Mouse (Mus musculus) embryonic facial prominence, embryonic 14.5 days (tissue): ENCODE data around the gene Pak4. TPM values are rescaled to one million over a fixed set of nuclear protein-coding genes. Genes with fewer than 3 reads are reported as not detected.

Experiments
- ATAC-seq: fragments of 200-750 bp; cut with Nextera tagmentation; 2 replicates; pipeline ENCODE4 v1.8.0; 2017; ENCODE audit warnings: low read depth, moderate number of reproducible peaks, moderate TSS enrichment
- DNase-seq: peaks from one replicate; pipeline ENCODE4 v3.0.0-alpha.2; 2015; ENCODE audit warnings: low spot score
- H3K27ac ChIP-seq: fragments of 300-500 bp; sonication (generic); replicated peaks from 2 replicates; pipeline ENCODE4 v1.5.1; 2014; ENCODE audit warnings: low read depth, mild to moderate bottlenecking, low read length, moderate library complexity
- H3K27me3 ChIP-seq: fragments of 300-500 bp; sonication (generic); replicated peaks from 2 replicates; pipeline ENCODE4 v1.6.1; 2014; ENCODE audit warnings: low read length; ENCODE audit not compliant: control insufficient read depth, insufficient read depth
- H3K36me3 ChIP-seq: fragments of 300-500 bp; sonication (generic); 2 replicates; pipeline ENCODE4 v1.6.1; 2014; ENCODE audit warnings: low read length, mixed read lengths; ENCODE audit not compliant: control insufficient read depth, insufficient read depth
- H3K4me1 ChIP-seq: fragments of 300-500 bp; sonication (generic); 2 replicates; pipeline ENCODE4 v1.6.1; 2014; ENCODE audit warnings: antibody characterized with exemption, low read length; ENCODE audit not compliant: control insufficient read depth, insufficient read depth
- H3K4me2 ChIP-seq: fragments of 300-500 bp; sonication (generic); 2 replicates; pipeline ENCODE4 v1.6.1; 2014; ENCODE audit warnings: low read depth, mild to moderate bottlenecking, low read length, moderate library complexity, mixed read lengths
- H3K4me3 ChIP-seq: fragments of 300-500 bp; sonication (generic); 2 replicates; pipeline ENCODE4 v1.5.1; 2014; ENCODE audit warnings: low read depth, mild to moderate bottlenecking, low read length
- H3K9ac ChIP-seq: fragments of 300-500 bp; sonication (generic); 2 replicates; pipeline ENCODE4 v1.6.1; 2014; ENCODE audit warnings: low read depth, mild to moderate bottlenecking, low read length, moderate library complexity, mixed read lengths
- H3K9me3 ChIP-seq: fragments of 300-500 bp; sonication (generic); 2 replicates; pipeline ENCODE4 v1.6.1; 2016; ENCODE audit warnings: low read length; ENCODE audit not compliant: control insufficient read depth
- WGBS: fragments of 180-500 bp; shearing (Covaris S2); extraction: QIAGEN DNeasy Blood & Tissue Kit; methylation state at CpG from one replicate; pipeline ENCODE4 v1.1.7; 2014; 5-methylcytosine and 5-hydroxymethylcytosine counted together
- polyA plus RNA-seq: library from polyadenylated mRNA; unstranded; fragments of >200 nt; fragmentation: Nextera tagmentation; extraction: Ambion mirVana; gene quantifications from 2 replicates; pipeline ENCODE4 v1.2.1, GENCODE M21; 2014

The Pak4 gene
- polyA plus RNA-seq, 1 experiment from 2014 or later, result 20.7 TPM

DNA sequence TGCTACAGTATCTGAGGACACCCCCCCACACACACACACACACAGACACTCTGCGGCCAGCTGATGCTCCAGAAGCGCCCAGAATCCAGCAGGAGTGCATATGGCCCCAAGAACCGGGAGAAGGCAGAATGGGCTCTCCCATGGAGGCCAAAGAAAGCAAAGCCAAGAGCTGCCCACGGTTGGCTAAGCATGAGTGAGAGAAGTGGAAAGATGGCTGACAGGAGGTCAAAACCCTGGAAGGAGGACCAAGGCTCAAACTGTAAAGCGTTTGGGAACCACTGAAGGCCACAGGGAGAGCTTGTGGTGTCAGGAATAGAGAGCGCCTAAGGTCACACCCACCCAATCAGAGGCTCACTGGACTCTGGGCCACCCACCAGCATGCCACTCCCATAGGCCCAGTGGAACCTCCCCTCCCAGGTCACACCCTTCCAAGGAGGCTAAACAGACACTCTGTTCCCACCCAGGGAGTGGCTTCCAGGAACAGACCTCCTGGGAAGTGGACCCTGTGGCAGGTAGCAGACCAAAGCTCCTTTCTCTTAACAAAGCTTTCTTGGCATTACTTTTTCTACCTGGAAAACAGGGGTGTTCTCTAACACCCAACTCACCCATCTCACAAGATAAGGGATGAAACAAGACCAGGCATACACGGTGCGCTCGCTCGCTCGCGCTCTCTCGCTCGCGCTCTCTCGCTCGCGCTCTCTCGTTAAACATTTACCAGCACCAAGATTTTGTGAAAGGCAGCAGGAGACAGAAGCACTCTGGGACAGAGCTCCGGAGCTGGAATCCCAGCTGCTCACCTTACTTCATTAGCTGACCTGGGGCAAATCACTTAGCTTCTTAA, 1.3 kb downstream of the Pak4 start:
- WGBS, result 37% methylated on average over 19 of the region's 20 CpGs
- H3K9me3 ChIP-seq, result no peaks in the 10 kb centered on the region
- H3K4me3 ChIP-seq, result peak overlapping the region; percentile 71
- peaks cover 23% of the 10 kb centered on the region for H3K4me1 ChIP-seq
- H3K27me3 ChIP-seq, result no peaks in the 10 kb centered on the region
- peak overlapping the region; percentile 86 for H3K27ac ChIP-seq
- peak; percentile 32 for DNase-seq
- H3K4me2 ChIP-seq, result peak overlapping the region; percentile 89
- no peak for ATAC-seq
- peak overlapping the region; percentile 77 for H3K9ac ChIP-seq
- H3K36me3 ChIP-seq, result peaks cover 3% of the 10 kb centered on the region; the same call in 1 of the 2 replicates

DNA sequence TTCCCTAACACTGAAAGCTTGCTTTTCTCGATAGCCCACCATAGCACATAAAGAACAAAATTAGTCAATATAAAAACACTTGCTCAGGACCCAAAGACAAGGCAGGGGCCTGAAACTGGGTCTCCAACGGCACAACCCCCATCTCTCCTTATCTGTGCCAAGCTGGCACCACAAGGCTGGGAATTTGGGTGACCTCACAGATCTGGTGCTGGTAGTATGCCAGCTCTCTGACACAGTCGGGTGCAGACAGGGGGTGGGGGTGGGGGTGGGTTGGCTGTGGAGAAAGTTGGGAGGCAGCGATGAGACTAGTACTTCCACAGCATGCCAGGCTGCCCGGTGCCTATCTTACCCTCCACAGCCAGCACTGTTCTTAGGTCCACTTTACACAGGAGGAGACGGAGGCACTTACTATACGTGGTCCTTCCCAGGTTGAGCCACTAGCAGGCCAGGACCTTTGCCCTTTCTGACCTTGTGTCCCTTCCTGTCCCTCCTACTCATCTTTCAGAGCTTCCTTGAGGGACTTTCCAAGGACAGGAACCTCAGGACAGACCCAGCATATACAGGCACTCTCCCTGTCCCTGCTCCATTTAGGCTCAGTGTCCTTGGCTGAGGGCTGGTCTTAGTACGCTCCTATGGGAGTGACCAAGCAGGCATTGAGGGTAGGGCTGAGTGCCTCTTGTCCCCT, 2.1 kb downstream of the Pak4 start:
- Histone ChIP-seq H3K9me3 (no peaks in the 10 kb centered on the region), H3K36me3 (peaks cover 3% of the 10 kb centered on the region; the same call in 1 of the 2 replicates), H3K9ac (no peak overlapping the region), H3K4me2 (peak overlapping the region; percentile 89), H3K27me3 (no peaks in the 10 kb centered on the region), H3K4me1 (peaks cover 23% of the 10 kb centered on the region), H3K4me3 (no peak overlapping the region; the same call in 1 of the 2 replicates), H3K27ac (no peak overlapping the region)
- ATAC-seq, result no peak
- DNase-seq, result no peak
- 78% methylated on average over 8 of the region's 8 CpGs for WGBS

DNA sequence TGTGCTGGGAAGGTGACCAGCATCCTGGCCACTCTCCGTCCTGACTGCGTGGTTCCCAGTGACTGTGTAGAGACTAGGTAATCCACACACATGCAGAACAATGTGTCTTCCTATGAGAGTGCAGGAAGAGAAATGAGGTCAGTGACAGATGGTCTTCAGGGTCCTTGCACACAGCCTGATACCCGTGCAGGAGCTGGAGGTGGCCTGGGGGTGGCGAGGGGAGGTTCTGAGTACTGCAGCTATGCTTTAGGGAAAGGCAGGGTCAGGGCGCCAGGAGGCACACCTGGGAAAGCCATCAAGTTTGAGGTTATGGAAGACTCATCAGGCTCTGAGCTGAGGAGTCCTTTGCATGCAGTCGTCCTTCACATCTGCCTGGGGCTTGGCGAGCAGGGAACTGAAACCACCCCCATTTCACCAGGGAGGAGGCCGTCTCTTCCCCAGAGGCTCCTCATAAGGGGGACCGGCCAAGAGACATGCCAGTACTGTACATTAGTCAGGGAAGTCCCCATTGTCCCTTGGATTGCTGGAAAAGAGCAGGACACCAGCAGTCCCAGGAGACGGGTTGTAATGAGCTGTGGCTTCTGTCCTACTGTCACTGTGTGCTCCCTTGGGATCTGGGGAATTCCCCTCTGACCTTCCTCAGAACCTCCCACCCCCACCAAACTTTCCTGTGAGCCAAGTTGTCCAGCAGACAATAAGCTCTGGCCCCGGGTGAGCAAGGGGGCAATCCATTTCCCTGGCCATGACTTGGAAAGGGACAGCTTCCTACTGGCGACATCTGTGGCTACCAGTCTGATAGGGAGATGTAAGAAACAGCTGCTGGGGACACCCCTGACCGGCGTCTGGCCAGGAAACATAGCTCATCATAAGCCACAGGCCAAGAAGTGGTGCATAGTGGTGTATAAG, 4.5 kb downstream of the Pak4 start:
- DNase-seq, result no peak
- H3K4me3 ChIP-seq, result no peak overlapping the region
- 43% methylated on average over 13 of the region's 14 CpGs for WGBS
- no peak overlapping the region for H3K9ac ChIP-seq
- no peak overlapping the region for H3K4me2 ChIP-seq
- H3K27ac ChIP-seq, result no peak overlapping the region
- no peak for ATAC-seq
- H3K4me1 ChIP-seq, result peaks cover 29% of the 10 kb centered on the region
- H3K9me3 ChIP-seq, result no peaks in the 10 kb centered on the region
- peaks cover 3% of the 10 kb centered on the region; the same call in 1 of the 2 replicates for H3K36me3 ChIP-seq
- no peaks in the 10 kb centered on the region for H3K27me3 ChIP-seq

DNA sequence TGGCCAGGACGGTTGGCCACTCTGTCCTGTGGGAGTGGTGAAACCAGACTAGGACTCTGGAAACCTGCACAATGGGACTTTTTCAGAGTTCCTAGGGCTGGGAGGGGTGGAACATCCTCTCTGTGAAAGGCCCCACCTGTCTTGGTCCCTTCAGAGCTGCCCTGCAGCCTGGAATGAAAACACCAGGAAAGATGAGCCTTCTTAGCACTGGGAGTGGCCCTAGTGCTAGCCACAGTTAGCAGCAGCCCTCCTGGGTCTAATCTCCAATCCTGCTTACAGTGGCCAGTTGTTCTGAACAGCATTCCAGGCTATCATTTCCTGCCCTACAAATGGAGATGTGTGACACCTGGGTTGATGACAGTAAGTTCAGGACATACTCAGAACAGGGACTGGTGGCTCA, 6.1 kb downstream of the Pak4 start:
- Histone ChIP-seq H3K27me3 (no peaks in the 10 kb centered on the region), H3K9me3 (no peaks in the 10 kb centered on the region), H3K4me1 (peaks cover 39% of the 10 kb centered on the region), H3K9ac (no peak overlapping the region), H3K4me3 (no peak overlapping the region), H3K4me2 (no peak overlapping the region), H3K27ac (no peak overlapping the region), H3K36me3 (peaks cover 3% of the 10 kb centered on the region; the same call in 1 of the 2 replicates)
- ATAC-seq (no peak), DNase-seq (no peak)
- 36% methylated on average over 1 of the region's 1 CpGs for WGBS

DNA sequence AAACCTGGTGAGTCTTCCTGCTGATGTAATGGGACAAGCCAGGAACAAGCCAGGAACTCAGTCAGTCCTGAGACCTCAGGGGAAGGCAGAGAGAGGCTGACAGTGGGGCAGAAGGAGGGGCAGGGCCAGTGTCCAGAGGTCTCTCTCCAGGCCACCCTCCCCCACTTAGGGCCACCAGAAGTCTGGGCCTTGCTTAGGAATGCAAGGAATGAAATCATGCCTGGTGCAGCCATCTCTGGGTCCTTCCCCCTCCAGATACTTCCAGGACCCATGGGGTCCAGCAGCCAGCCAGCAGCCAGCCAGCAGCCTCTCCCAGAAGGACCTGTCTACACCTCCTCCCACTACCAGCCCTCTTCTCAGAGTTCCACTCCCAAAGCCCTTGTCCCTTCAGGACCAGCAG, 10.3 kb downstream of the Pak4 start:
- DNase-seq (no peak), ATAC-seq (0 out of 2 replicates have a peak, but pooled peaks have one; percentile 10)
- Histone ChIP-seq H3K4me3 (no peak overlapping the region), H3K27ac (peak overlapping the region; percentile 5; the same call in 1 of the 2 replicates), H3K36me3 (0 out of 2 replicates have a peak, but pooled peaks cover 2% of the 10 kb centered on the region), H3K4me1 (peaks cover 38% of the 10 kb centered on the region), H3K4me2 (no peak overlapping the region), H3K9ac (peak overlapping the region; percentile 5; the same call in 1 of the 2 replicates), H3K9me3 (no peaks in the 10 kb centered on the region), H3K27me3 (no peaks in the 10 kb centered on the region)

DNA sequence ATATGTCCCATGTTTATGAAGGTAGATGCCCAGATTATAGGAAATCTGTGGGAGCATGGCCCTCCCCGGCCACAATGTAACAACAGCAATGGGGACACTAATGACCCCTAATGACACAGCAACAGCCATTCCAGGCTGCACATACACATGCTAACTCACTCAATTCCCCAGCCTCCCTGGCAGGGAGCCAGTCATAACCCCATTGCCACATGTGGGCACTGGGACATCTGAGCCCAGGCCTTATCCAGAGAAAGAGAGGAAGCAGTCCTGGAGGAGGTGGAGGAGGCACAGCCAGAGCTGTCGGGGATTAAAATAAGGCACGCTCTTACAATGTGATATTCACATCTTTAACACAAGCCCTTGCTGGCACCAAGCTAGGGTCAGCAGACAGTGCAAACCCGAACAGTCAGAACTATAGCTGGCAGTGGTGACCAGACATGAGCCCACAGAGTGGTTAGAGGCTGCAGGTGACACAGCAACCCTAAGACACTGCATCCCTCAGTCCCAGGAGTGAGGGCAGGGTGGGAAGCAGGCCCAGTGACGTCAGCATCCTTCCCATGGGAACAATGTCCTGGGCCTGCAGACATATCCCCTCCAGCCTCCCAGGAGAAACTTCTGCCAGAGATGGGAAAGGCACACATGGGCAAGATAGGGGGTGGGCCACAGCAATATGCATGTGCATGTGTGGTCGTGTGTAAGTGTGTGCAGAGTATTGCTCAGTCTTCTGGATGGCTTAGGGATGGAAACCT, 11.1 kb downstream of the Pak4 start:
- 45% methylated on average over 6 of the region's 6 CpGs for WGBS
- Histone ChIP-seq H3K4me2 (0 out of 2 replicates have a peak overlapping the region, but pooled peaks have one; percentile 16), H3K27me3 (no peaks in the 10 kb centered on the region), H3K9me3 (no peaks in the 10 kb centered on the region), H3K27ac (no peak overlapping the region), H3K36me3 (0 out of 2 replicates have a peak, but pooled peaks cover 2% of the 10 kb centered on the region), H3K4me3 (no peak overlapping the region), H3K9ac (peak overlapping the region; percentile 5; the same call in 1 of the 2 replicates), H3K4me1 (peaks cover 38% of the 10 kb centered on the region)
- 0 out of 2 replicates have a peak, but pooled peaks have one; percentile 30 for ATAC-seq
- peak; percentile 64 for DNase-seq

DNA sequence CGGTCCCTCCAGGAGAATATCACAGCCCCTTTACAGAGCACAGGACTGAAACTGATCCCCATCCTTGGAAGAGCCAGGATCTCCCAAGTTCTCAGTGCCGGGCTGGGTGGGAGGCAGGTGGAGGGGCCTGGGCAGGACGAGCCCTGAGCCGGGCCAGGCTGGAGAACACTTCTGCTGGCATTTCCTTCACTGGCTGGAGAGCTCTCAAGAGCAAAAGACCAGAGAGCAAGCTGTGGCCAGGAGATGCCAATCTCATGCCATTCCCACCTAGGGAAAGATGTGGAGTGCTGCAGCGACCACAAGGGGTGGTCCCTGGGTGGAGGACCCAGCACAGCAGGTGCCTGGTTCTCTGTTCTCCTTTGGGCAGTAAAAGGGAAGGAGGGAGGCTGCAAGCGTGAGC, 13.0 kb downstream of the Pak4 start:
- Histone ChIP-seq H3K9me3 (no peaks in the 10 kb centered on the region), H3K27me3 (no peaks in the 10 kb centered on the region), H3K27ac (no peak overlapping the region), H3K4me3 (no peak overlapping the region), H3K4me1 (peaks cover 38% of the 10 kb centered on the region), H3K9ac (no peak overlapping the region), H3K4me2 (no peak overlapping the region), H3K36me3 (0 out of 2 replicates have a peak, but pooled peaks cover 2% of the 10 kb centered on the region)
- ATAC-seq (no peak), DNase-seq (no peak)
- WGBS, result 69% methylated on average over 6 of the region's 6 CpGs
